Mouse (Mus musculus) layer of hippocampus, postnatal 14 days (tissue): ENCODE measurements around the gene Zfp609. TPM values are rescaled to one million over a fixed set of nuclear protein-coding genes. Genes with fewer than 3 reads are reported as not detected.
"Not testable (repeated sequence)": the region's sequence is repeated elsewhere in the genome, so short reads cannot be mapped to it uniquely, and the experiment has no call there.

Experiments
- DNase-seq, 2 experiments: peaks; one replicate each; pipeline ENCODE4 v3.0.0; 2021 to 2022; ENCODE audit warnings: low spot score in 2 of 2, mixed read lengths in 1 of 2
- total RNA-seq, 2 experiments: library from RNA; stranded (reverse); gene quantifications; 2 replicates each; pipeline ENCODE4 v1.2.3; 2021

Gene Zfp609
- total RNA-seq, 2 experiments from 2014 or later = 44.8 to 48.6 TPM

GRCm38 (mm10) chr9:65726431-65726830 lies 100.9 kb downstream of the Zfp609 start:
- no peak for DNase-seq

- DNase-seq = no peak
Measured at GRCm38 (mm10) chr9:65725291-65725622, 102.1 kb downstream of the Zfp609 start.

GRCm38 (mm10) chr9:65724471-65725290 lies 102.7 kb downstream of the Zfp609 start:
- DNase-seq = peak in 1 of 2 experiments; percentile 56

- DNase-seq = no peak
Measured at GRCm38 (mm10) chr9:65721161-65721566, 106.2 kb downstream of the Zfp609 start.

GRCm38 (mm10) chr9:65718195-65718594 lies 109.2 kb downstream of the Zfp609 start:
- no peak for DNase-seq

GRCm38 (mm10) chr9:65703926-65704595 lies 123.3 kb downstream of the Zfp609 start:
- no peak for DNase-seq

- DNase-seq = no peak
Measured at GRCm38 (mm10) chr9:65703241-65703640, 124.1 kb downstream of the Zfp609 start.

GRCm38 (mm10) chr9:65702286-65702685 lies 125.1 kb downstream of the Zfp609 start:
- no peak for DNase-seq

- DNase-seq = no peak
Measured at GRCm38 (mm10) chr9:65700504-65700903, 126.9 kb downstream of the Zfp609 start.

GRCm38 (mm10) chr9:65697992-65698391 lies 129.4 kb downstream of the Zfp609 start:
- DNase-seq = no peak

GRCm38 (mm10) chr9:65697356-65697755 lies 130.0 kb downstream of the Zfp609 start:
- no peak for DNase-seq

- DNase-seq = no peak
Measured at GRCm38 (mm10) chr9:65696337-65696736, 131.0 kb downstream of the Zfp609 start.

GRCm38 (mm10) chr9:65695646-65696045 lies 131.7 kb downstream of the Zfp609 start:
- peak; percentile 57 to 87 for DNase-seq

- DNase-seq = no peak
Measured at GRCm38 (mm10) chr9:65692959-65693603, 134.3 kb downstream of the Zfp609 start.

GRCm38 (mm10) chr9:65692466-65692865 lies 134.9 kb downstream of the Zfp609 start:
- no peak for DNase-seq

GRCm38 (mm10) chr9:65689869-65690268 lies 137.5 kb downstream of the Zfp609 start:
- DNase-seq = not testable (repeated sequence)

- DNase-seq = no peak
Measured at GRCm38 (mm10) chr9:65684704-65685103, 142.7 kb downstream of the Zfp609 start.

GRCm38 (mm10) chr9:65682994-65683393 lies 144.4 kb downstream of the Zfp609 start:
- DNase-seq = no peak

GRCm38 (mm10) chr9:65682183-65682582 lies 145.2 kb downstream of the Zfp609 start:
- no peak for DNase-seq

- no peak for DNase-seq
Measured at GRCm38 (mm10) chr9:65681634-65681940, 145.8 kb downstream of the Zfp609 start.

- DNase-seq = no peak
Measured at GRCm38 (mm10) chr9:65680938-65681633, 146.3 kb downstream of the Zfp609 start.
